Mouse (Mus musculus) bone marrow macrophage, adult 2 months (primary cell): Measurements from ENCODE around the gene Cops7b.

Source experiments
- CTCF ChIP-seq: IDR thresholded peaks from 2 replicates; pipeline ENCODE4 v1.5.1; 2012; ENCODE audit warnings: low read depth, mild to moderate bottlenecking, low read length, moderate library complexity
- POLR2A ChIP-seq: IDR thresholded peaks from 2 replicates; pipeline ENCODE4 v1.6.1; 2012; ENCODE audit warnings: mild to moderate bottlenecking, low read depth, low read length, borderline replicate concordance

- TF ChIP-seq CTCF (no peak), POLR2A (no peak)
These were observed 14.3 kb upstream of the Cops7b start for GRCm38 (mm10) chr1:86568409-86568808.
